7 mouse cellular contexts compared by ENCODE assay signal in the genomic region with DNA sequence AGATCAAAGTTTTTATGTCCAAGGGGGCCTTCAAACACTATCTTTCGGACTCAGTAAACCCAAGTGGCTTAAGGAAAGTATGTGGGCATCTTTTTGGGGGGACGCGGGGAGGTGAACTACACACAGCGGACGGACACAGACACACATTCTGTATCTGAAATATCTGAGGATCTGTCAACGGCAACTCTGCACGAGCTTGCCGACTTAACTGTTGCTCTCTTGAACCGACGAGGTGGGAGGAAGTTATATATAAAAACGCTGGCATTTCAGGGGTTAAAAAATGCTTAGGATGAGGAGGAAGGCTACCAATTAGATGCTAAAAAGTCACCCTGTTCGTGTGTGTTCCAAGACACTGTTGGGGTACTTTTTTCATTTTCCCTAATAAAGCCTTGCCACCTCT. TPM values are rescaled to one million over a fixed set of nuclear protein-coding genes. Genes with fewer than 3 reads are reported as not detected.
DNase-seq lines count a peak whose midpoint lies in the region; ATAC-seq and TF ChIP-seq lines count a peak whose summit lies in the region.

No protein-coding gene starts in this region.

- peak overlapping the region; percentile 85 for H3K4me3 ChIP-seq in lung, embryonic 16.5 days (ENCODE audit: low read length)
- H3K4me3 ChIP-seq in embryonic facial prominence, embryonic 15.5 days (replicated peaks), result peak overlapping the region; percentile 98
- H3K4me3 ChIP-seq in limb, embryonic 10.5 days, result peak overlapping the region; percentile 79
- peak overlapping the region; percentile 89 for H3K4me3 ChIP-seq in olfactory bulb, adult 2 months (ENCODE audit: insufficient read depth, low read depth, low read length)

- WGBS in lung, embryonic 16.5 days, result 31% methylated on average over 12 of the region's 12 CpGs
- 35% methylated on average over 12 of the region's 12 CpGs for WGBS in embryonic facial prominence, embryonic 15.5 days
- WGBS in limb, embryonic 10.5 days, result 44% methylated on average over 12 of the region's 12 CpGs
- 32% methylated on average over 12 of the region's 12 CpGs for WGBS in olfactory bulb, adult 2 months

- peaks cover 10% of the 10 kb centered on the region for H3K4me1 ChIP-seq in lung, embryonic 16.5 days (replicated peaks; ENCODE audit: control insufficient read depth, insufficient read depth, low read length)
- peaks cover 13% of the 10 kb centered on the region for H3K4me1 ChIP-seq in embryonic facial prominence, embryonic 15.5 days
- H3K4me1 ChIP-seq in limb, embryonic 10.5 days, result peaks cover 24% of the 10 kb centered on the region
- H3K4me1 ChIP-seq in olfactory bulb, adult 2 months (ENCODE audit: control insufficient read depth, insufficient read depth, low read length), result peaks cover 2% of the 10 kb centered on the region; the same call in 1 of the 2 replicates

- no peak for TF ChIP-seq CTCF in olfactory bulb, adult 2 months (IDR thresholded peaks at IDR 0.05; ENCODE audit: insufficient read depth, low read depth, low read length)

- no peaks in the 10 kb centered on the region for H3K9me3 ChIP-seq in lung, embryonic 16.5 days (ENCODE audit: control insufficient read depth, low read length)
- H3K9me3 ChIP-seq in embryonic facial prominence, embryonic 15.5 days (replicated peaks), result no peaks in the 10 kb centered on the region
- H3K9me3 ChIP-seq in limb, embryonic 10.5 days (replicated peaks), result no peaks in the 10 kb centered on the region

- H3K27ac ChIP-seq in lung, embryonic 16.5 days (ENCODE audit: low read length), result peak overlapping the region; percentile 76; the same call in 1 of the 2 replicates
- no peak overlapping the region for H3K27ac ChIP-seq in embryonic facial prominence, embryonic 15.5 days (replicated peaks)
- 0 out of 2 replicates have a peak overlapping the region, but pooled peaks have one; percentile 85 for H3K27ac ChIP-seq in limb, embryonic 10.5 days
- peak overlapping the region; percentile 91; the same call in 1 of the 2 replicates for H3K27ac ChIP-seq in olfactory bulb, adult 2 months (ENCODE audit: insufficient read depth, low read depth, low read length)

- peaks cover 7% of the 10 kb centered on the region; the same call in 1 of the 2 replicates for H3K36me3 ChIP-seq in lung, embryonic 16.5 days (ENCODE audit: control insufficient read depth, insufficient read depth, low read length)
- peaks cover 20% of the 10 kb centered on the region for H3K36me3 ChIP-seq in embryonic facial prominence, embryonic 15.5 days
- peaks cover 31% of the 10 kb centered on the region for H3K36me3 ChIP-seq in limb, embryonic 10.5 days

- ATAC-seq in lung, embryonic 16.5 days (ENCODE audit: low read depth), result no peak
- ATAC-seq in embryonic facial prominence, embryonic 15.5 days (ENCODE audit: insufficient number of reproducible peaks, low FRiP score, low TSS enrichment, low read depth), result no peak

- no peak for DNase-seq in lung, postnatal 36 days
- DNase-seq in limb, embryonic 10.5 days (ENCODE audit: low spot score), result no peak
- DNase-seq in spleen, adult 18-20 months, result no peak
- DNase-seq in natural killer cell, adult 2 months (ENCODE audit: low spot score in 2 of 2), result no peak

- peak overlapping the region; percentile 80 for H3K4me2 ChIP-seq in lung, embryonic 16.5 days (ENCODE audit: low read depth, low read length)
- peak overlapping the region; percentile 77 for H3K4me2 ChIP-seq in embryonic facial prominence, embryonic 15.5 days (replicated peaks)

- no peaks in the 10 kb centered on the region for H3K27me3 ChIP-seq in lung, embryonic 16.5 days (ENCODE audit: control insufficient read depth, insufficient read depth, low read depth, low read length)
- H3K27me3 ChIP-seq in embryonic facial prominence, embryonic 15.5 days, result no peaks in the 10 kb centered on the region
- H3K27me3 ChIP-seq in limb, embryonic 10.5 days (ENCODE audit: low read depth, poor library complexity, severe bottlenecking), result no peaks in the 10 kb centered on the region

- no peak for TF ChIP-seq POLR2A in olfactory bulb, adult 2 months (IDR thresholded peaks at IDR 0.05; ENCODE audit: insufficient read depth, low read depth, low read length)

- peak overlapping the region; percentile 85 for H3K9ac ChIP-seq in lung, embryonic 16.5 days (ENCODE audit: low read length)
- H3K9ac ChIP-seq in embryonic facial prominence, embryonic 15.5 days, result peak overlapping the region; percentile 85

RNA-seq across cellular contexts. Expression of a gene that starts 0.9 kb away (rescaled TPM):
- 42.9 and 44.5 TPM in 2 replicates for polyA plus RNA-seq in lung, embryonic 16.5 days (2015; fragmentation: Nextera tagmentation; extraction: Ambion mirVana)
- polyA plus RNA-seq in embryonic facial prominence, embryonic 15.5 days (2015; fragmentation: Nextera tagmentation; extraction: Ambion mirVana), result 47.3 and 47.9 TPM in 2 replicates
- 25.7 and 27.9 TPM in 2 replicates for polyA plus RNA-seq in limb, embryonic 10.5 days (2016; fragmentation: Nextera tagmentation; extraction: Ambion mirVana)
- not detected in 2 replicates for polyA plus RNA-seq in olfactory bulb, adult 2 months (2012; ENCODE audit: insufficient read depth, insufficient read length, low replicate concordance, missing spikeins)

RNA-seq across cellular contexts. Expression of a gene that starts 37.2 kb away (rescaled TPM):
- 64.1 and 68.4 TPM in 2 replicates for polyA plus RNA-seq in lung, embryonic 16.5 days (2015; fragmentation: Nextera tagmentation; extraction: Ambion mirVana)
- 59.4 and 61.4 TPM in 2 replicates for polyA plus RNA-seq in embryonic facial prominence, embryonic 15.5 days (2015; fragmentation: Nextera tagmentation; extraction: Ambion mirVana)
- 45.4 and 52.9 TPM in 2 replicates for polyA plus RNA-seq in limb, embryonic 10.5 days (2016; fragmentation: Nextera tagmentation; extraction: Ambion mirVana)
- polyA plus RNA-seq in olfactory bulb, adult 2 months (2012; ENCODE audit: insufficient read depth, insufficient read length, low replicate concordance, missing spikeins), result not detected in 2 replicates

RNA-seq across cellular contexts. Expression of a gene that starts 52.4 kb away (rescaled TPM):
- polyA plus RNA-seq in lung, embryonic 16.5 days (2015; fragmentation: Nextera tagmentation; extraction: Ambion mirVana), result 0.79 and 1.2 TPM in 2 replicates
- polyA plus RNA-seq in embryonic facial prominence, embryonic 15.5 days (2015; fragmentation: Nextera tagmentation; extraction: Ambion mirVana), result 0.55 and 0.65 TPM in 2 replicates
- 0.19 and 0.33 TPM in 2 replicates for polyA plus RNA-seq in limb, embryonic 10.5 days (2016; fragmentation: Nextera tagmentation; extraction: Ambion mirVana)
- polyA plus RNA-seq in olfactory bulb, adult 2 months (2012; ENCODE audit: insufficient read depth, insufficient read length, low replicate concordance, missing spikeins), result not detected in 2 replicates
